Mouse (Mus musculus) c-Kit-positive CD71-negative TER-119-negative erythroid progenitor cells, embryonic 14.5 days (primary cell): ENCODE results near the gene Cct4.

Experiments
- DNase-seq: peaks from one replicate; pipeline ENCODE4 v3.0.0-alpha.2; 2013; ENCODE audit warnings: low read depth

Gene Cct4

GRCm38 (mm10) chr11:23029399-23029798 is 39.1 kb downstream of the Cct4 start:
- DNase-seq = no peak

- no peak for DNase-seq
These were observed 56.9 kb downstream of the Cct4 start for GRCm38 (mm10) chr11:23047252-23047651.

GRCm38 (mm10) chr11:23047663-23048582 is 57.6 kb downstream of the Cct4 start:
- no peak for DNase-seq

- DNase-seq = no peak
These were observed 59.3 kb downstream of the Cct4 start for GRCm38 (mm10) chr11:23049642-23050041.

GRCm38 (mm10) chr11:23052353-23052752 is 62.0 kb downstream of the Cct4 start:
- DNase-seq = no peak
